Mouse (Mus musculus): ENCODE measurements around the gene H13. TPM values are rescaled to one million over a fixed set of nuclear protein-coding genes. Genes with fewer than 3 reads are reported as not detected.

Gene H13
- polyA plus RNA-seq, 1 experiment: 136 TPM

DNA sequence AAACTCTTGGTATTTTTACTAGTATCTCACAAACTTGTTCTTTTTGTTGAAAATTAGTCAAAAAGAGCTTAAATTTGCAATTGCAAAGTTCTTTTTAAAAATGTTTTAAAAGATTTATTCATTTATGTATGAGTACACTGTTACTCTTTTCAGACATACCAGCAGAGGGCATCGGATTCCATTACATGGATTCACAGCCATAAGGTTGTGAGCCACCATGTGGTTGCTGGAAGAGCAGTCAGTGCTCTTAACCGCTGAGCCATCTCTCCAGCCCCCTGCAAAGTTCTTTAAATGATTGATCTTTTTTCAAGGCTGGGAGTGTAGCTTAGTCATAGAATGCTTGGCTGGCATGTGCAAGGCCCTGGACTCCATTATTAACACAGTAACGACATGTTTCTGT is 9.0 kb downstream of the H13 start:
- no peak overlapping the region for H3K4me3 ChIP-seq (ENCODE audit: insufficient read depth, poor library complexity, severe bottlenecking)
- no peaks in the 10 kb centered on the region for H3K27me3 ChIP-seq (ENCODE audit: control insufficient read depth, insufficient read depth, insufficient read length)
- H3K79me3 ChIP-seq (ENCODE audit: low read depth): peaks cover 65% of the 10 kb centered on the region
- H3K79me2 ChIP-seq (ENCODE audit: control insufficient read depth, insufficient read depth): peaks cover 86% of the 10 kb centered on the region
- H3ac ChIP-seq (ENCODE audit: control insufficient read depth, insufficient read length, low read depth): no peak overlapping the region
- TF ChIP-seq MAX (IDR thresholded peaks at IDR 0.05) (peak; percentile 61), CEBPB (IDR thresholded peaks at IDR 0.05; ENCODE audit: low read depth) (no peak)
- H3K36me3 ChIP-seq (ENCODE audit: control insufficient read depth, insufficient read depth): peaks cover 91% of the 10 kb centered on the region

DNA sequence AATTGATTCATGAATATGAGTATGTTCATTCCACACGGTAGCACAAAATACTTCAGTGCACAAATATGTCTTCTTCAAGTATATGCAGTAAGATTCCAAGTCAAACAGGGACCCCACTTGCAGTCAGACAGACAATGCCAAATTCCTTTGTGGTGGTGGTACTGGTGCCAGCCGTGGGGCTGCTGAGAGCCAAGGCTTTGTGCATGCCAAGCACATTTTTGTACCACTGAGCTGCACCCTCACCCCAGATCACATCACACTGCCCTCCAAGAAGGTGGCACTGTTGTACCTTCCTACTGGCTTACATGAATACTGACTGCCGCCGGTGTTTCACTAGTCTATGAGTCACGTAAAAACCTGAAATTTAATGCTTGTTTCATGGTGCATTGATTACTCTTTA is 9.7 kb downstream of the H13 start:
- Histone ChIP-seq H3K36me3 (ENCODE audit: control insufficient read depth, insufficient read depth) (peaks cover 95% of the 10 kb centered on the region), H3K4me3 (ENCODE audit: insufficient read depth, poor library complexity, severe bottlenecking) (no peak overlapping the region), H3ac (ENCODE audit: control insufficient read depth, insufficient read length, low read depth) (peak overlapping the region; percentile 33), H3K79me2 (ENCODE audit: control insufficient read depth, insufficient read depth) (peaks cover 80% of the 10 kb centered on the region), H3K79me3 (ENCODE audit: low read depth) (peaks cover 60% of the 10 kb centered on the region), H3K27me3 (ENCODE audit: control insufficient read depth, insufficient read depth, insufficient read length) (no peaks in the 10 kb centered on the region)
- TF ChIP-seq MYOD1 (IDR thresholded peaks at IDR 0.05; ENCODE audit: control insufficient read depth, insufficient read length, low read depth): no peak
- no peak for TF ChIP-seq USF1 (IDR thresholded peaks at IDR 0.05; ENCODE audit: low read depth)
- no peak for TF ChIP-seq MAX (IDR thresholded peaks at IDR 0.05)
- TF ChIP-seq CTCF (IDR thresholded peaks at IDR 0.05; ENCODE audit: control insufficient read depth, insufficient read depth, insufficient read length): no peak
- no peak for TF ChIP-seq FOSL1 (IDR thresholded peaks at IDR 0.05; ENCODE audit: insufficient read depth, low read length, poor library complexity, severe bottlenecking)
- TF ChIP-seq MYOG (IDR thresholded peaks at IDR 0.05; ENCODE audit: control insufficient read depth, extremely low read depth, insufficient read length): no peak
- TF ChIP-seq CEBPB (IDR thresholded peaks at IDR 0.05; ENCODE audit: low read depth): no peak

DNA sequence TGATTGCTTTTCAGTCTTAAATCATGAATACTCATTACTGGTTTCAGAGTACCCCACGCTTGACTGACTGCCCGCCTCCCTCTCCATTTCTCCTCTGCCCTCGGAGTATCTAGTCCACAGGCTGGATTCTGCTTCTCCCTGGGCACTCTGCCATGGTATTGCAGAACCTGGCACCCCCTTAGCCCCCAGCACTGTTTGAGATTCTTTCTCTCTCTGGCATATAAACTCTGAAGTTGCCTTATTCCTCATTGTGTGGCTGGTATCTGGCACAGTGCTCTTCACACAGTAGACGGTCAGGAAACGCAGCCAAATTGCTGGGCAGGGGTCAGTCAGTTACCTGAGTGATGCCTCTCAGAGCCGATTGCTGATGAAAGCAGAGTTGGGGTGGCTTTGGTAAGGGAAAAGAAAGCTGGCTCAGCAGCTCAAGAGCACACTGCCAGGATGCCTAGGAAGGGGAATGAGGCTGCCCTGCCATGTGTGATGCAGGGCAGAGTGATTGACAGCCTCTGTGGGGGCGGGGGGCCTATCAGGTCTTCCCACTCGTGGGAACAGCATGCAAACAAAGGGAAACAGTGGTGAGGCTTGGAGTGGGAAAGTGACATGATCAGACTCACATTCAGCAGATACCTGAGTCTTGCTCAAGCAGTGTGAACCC is 10.6 kb downstream of the H13 start:
- Histone ChIP-seq H3K27me3 (ENCODE audit: control insufficient read depth, insufficient read depth, insufficient read length) (no peaks in the 10 kb centered on the region), H3K36me3 (ENCODE audit: control insufficient read depth, insufficient read depth) (peaks cover 96% of the 10 kb centered on the region), H3K79me3 (ENCODE audit: low read depth) (peaks cover 52% of the 10 kb centered on the region), H3ac (ENCODE audit: control insufficient read depth, insufficient read length, low read depth) (no peak overlapping the region), H3K4me3 (ENCODE audit: insufficient read depth, poor library complexity, severe bottlenecking) (no peak overlapping the region), H3K79me2 (ENCODE audit: control insufficient read depth, insufficient read depth) (peaks cover 80% of the 10 kb centered on the region)
- TF ChIP-seq FOSL1 (IDR thresholded peaks at IDR 0.05; ENCODE audit: insufficient read depth, low read length, poor library complexity, severe bottlenecking): no peak
- no peak for TF ChIP-seq CEBPB (IDR thresholded peaks at IDR 0.05; ENCODE audit: low read depth)
- no peak for TF ChIP-seq CTCF (IDR thresholded peaks at IDR 0.05; ENCODE audit: control insufficient read depth, insufficient read depth, insufficient read length)
- no peak for TF ChIP-seq MYOD1 (IDR thresholded peaks at IDR 0.05; ENCODE audit: control insufficient read depth, insufficient read length, low read depth)
- TF ChIP-seq MAX (IDR thresholded peaks at IDR 0.05): no peak
- no peak for TF ChIP-seq MYOG (IDR thresholded peaks at IDR 0.05; ENCODE audit: control insufficient read depth, extremely low read depth, insufficient read length)
- no peak for TF ChIP-seq USF1 (IDR thresholded peaks at IDR 0.05; ENCODE audit: low read depth)

DNA sequence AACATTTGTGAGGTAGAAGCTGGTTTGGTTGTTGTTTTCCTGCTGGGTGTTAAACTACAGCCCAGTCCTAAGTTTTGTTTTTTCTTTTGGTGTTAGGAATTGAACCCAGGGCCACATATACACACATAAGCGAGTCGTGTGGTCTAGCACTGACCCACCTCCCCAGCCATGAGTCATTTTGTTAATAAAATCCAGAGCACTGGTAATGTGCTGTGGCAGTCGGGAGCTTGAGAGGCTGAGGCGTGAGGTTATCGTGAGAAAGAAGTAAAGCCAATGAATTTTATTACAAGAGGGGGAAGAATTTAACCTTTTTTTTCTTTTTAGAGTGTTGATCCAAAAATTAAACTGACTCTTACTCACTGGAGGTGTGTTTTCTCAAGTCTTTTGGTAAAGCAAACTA is 13.8 kb downstream of the H13 start:
- Histone ChIP-seq H3K79me2 (ENCODE audit: control insufficient read depth, insufficient read depth) (peaks cover 65% of the 10 kb centered on the region), H3K36me3 (ENCODE audit: control insufficient read depth, insufficient read depth) (peaks cover 99% of the 10 kb centered on the region), H3K27me3 (ENCODE audit: control insufficient read depth, insufficient read depth, insufficient read length) (no peaks in the 10 kb centered on the region)

DNA sequence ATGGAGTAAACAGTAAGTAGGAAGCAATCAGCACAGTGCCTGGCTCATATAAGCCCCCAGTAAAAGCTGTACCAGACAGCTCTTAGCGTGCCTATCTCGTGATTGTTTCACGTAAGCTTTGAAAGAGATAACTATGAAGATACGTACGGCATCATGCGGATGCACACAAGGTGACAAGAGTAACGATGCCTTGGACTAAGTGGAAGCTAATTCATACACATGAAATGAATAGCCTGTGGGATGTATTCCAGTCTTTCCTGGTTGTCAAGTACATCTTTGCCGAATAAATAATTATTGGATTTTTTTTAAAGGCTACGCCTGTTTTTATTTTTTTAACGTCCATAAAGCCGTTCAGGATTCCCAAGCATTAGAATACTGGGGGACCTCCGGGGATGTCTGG is 17.1 kb downstream of the H13 start:
- no peak for TF ChIP-seq USF1 (IDR thresholded peaks at IDR 0.05; ENCODE audit: low read depth)
- no peak for TF ChIP-seq MYOG (IDR thresholded peaks at IDR 0.05; ENCODE audit: control insufficient read depth, extremely low read depth, insufficient read length)
- no peak for TF ChIP-seq MAX (IDR thresholded peaks at IDR 0.05)
- no peak for TF ChIP-seq CEBPB (IDR thresholded peaks at IDR 0.05; ENCODE audit: low read depth)
- TF ChIP-seq FOSL1 (IDR thresholded peaks at IDR 0.05; ENCODE audit: insufficient read depth, low read length, poor library complexity, severe bottlenecking): no peak
- TF ChIP-seq MYOD1 (IDR thresholded peaks at IDR 0.05; ENCODE audit: control insufficient read depth, insufficient read length, low read depth): no peak
- TF ChIP-seq CTCF (IDR thresholded peaks at IDR 0.05; ENCODE audit: control insufficient read depth, insufficient read depth, insufficient read length): no peak
- Histone ChIP-seq H3K27me3 (ENCODE audit: control insufficient read depth, insufficient read depth, insufficient read length) (no peaks in the 10 kb centered on the region), H3ac (ENCODE audit: control insufficient read depth, insufficient read length, low read depth) (no peak overlapping the region), H3K79me2 (ENCODE audit: control insufficient read depth, insufficient read depth) (peaks cover 46% of the 10 kb centered on the region), H3K36me3 (ENCODE audit: control insufficient read depth, insufficient read depth) (peaks cover 89% of the 10 kb centered on the region), H3K79me3 (ENCODE audit: low read depth) (peaks cover 19% of the 10 kb centered on the region), H3K4me3 (ENCODE audit: insufficient read depth, poor library complexity, severe bottlenecking) (no peak overlapping the region)

More for the DNA sequence above, 13.8 kb downstream of the H13 start:
- no peak overlapping the region for H3ac ChIP-seq (ENCODE audit: control insufficient read depth, insufficient read length, low read depth)
- H3K79me3 ChIP-seq (ENCODE audit: low read depth): peaks cover 34% of the 10 kb centered on the region
- TF ChIP-seq MYOG (IDR thresholded peaks at IDR 0.05; ENCODE audit: control insufficient read depth, extremely low read depth, insufficient read length): no peak
- H3K4me3 ChIP-seq (ENCODE audit: insufficient read depth, poor library complexity, severe bottlenecking): no peak overlapping the region

DNA sequence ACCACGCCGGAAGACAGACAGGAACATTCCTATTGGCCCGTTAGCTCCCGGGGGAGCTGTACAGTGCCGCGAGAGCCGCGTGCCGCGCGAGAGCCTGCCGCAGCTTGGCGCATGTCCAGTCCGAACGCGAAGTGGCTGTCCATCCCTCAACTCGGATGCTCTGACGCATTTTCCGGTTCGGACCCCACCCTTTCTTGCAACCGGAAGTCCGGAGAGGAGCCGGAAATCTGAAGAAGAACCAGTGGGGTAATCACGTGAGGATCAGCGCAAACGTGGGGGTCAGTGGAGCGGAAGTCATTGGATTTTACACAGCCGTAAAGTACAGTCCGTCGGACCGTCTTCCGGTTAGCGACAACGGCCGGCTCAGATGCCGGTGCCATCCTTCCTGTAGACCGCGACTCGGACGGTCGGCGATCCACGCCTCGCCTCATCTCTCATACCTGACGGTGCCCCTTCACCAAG is 17.6 kb downstream of the H13 start, which contains the start of gene Mcts2:
TSS of gene Mcts2 (plus strand) at position 230 of the 462 bp plus-strand sequence.
- peaks cover 84% of the 10 kb centered on the region for H3K36me3 ChIP-seq (ENCODE audit: control insufficient read depth, insufficient read depth)
- peak within 1 kb of the TSS; percentile 49 for H3K4me3 ChIP-seq (ENCODE audit: insufficient read depth, poor library complexity, severe bottlenecking)
- H3K27me3 ChIP-seq (ENCODE audit: control insufficient read depth, insufficient read depth, insufficient read length): no peaks in the 10 kb centered on the region
- peak within 1 kb of the TSS; percentile 46 for H3ac ChIP-seq (ENCODE audit: control insufficient read depth, insufficient read length, low read depth)
- peaks cover 41% of the 10 kb centered on the region for H3K79me2 ChIP-seq (ENCODE audit: control insufficient read depth, insufficient read depth)
- peaks cover 19% of the 10 kb centered on the region for H3K79me3 ChIP-seq (ENCODE audit: low read depth)
- TF ChIP-seq MAX (IDR thresholded peaks at IDR 0.05) (peak; percentile 9), CEBPB (IDR thresholded peaks at IDR 0.05; ENCODE audit: low read depth) (no peak), MYOG (IDR thresholded peaks at IDR 0.05; ENCODE audit: control insufficient read depth, extremely low read depth, insufficient read length) (no peak), USF1 (IDR thresholded peaks at IDR 0.05; ENCODE audit: low read depth) (peak; percentile 91)

All from C2C12 (cell line).